Mouse (Mus musculus) MEL (cell line): Measurements from ENCODE around the gene Slc44a5. TPM values are rescaled to one million over a fixed set of nuclear protein-coding genes. Genes with fewer than 3 reads are reported as not detected.

Experiments
- DNase-seq: peaks from one replicate; pipeline ENCODE4 v3.0.0; 2011; ENCODE audit warnings: low read depth, low spot score
- H3K27ac ChIP-seq: 2 replicates; pipeline ENCODE4 v1.5.1; 2012; ENCODE audit warnings: low read depth, mild to moderate bottlenecking, control low read depth, low read length, moderate library complexity; ENCODE audit not compliant: control insufficient read depth
- H3K27me3 ChIP-seq, 2 experiments: fragments of 150-350 bp in 1 of 2; sonication (generic) in 1 of 2; 2 replicates each; pipeline ENCODE4 v1.6.1; 2012; ENCODE audit warnings: low read length in 2 of 2, mild to moderate bottlenecking in 2 of 2, improper control_type of control experiment in 1 of 2, moderate library complexity in 1 of 2; ENCODE audit not compliant: insufficient read depth in 2 of 2, control insufficient read depth in 1 of 2
- H3K36me3 ChIP-seq, 2 experiments: 2 replicates each; pipeline ENCODE4 v1.6.1; 2012 to 2014; ENCODE audit warnings: low read length in 2 of 2, improper control_type of control experiment in 1 of 2, inconsistent platforms in 1 of 2, mild to moderate bottlenecking in 1 of 2; ENCODE audit not compliant: insufficient read depth in 2 of 2, control insufficient read depth in 1 of 2
- H3K4me1 ChIP-seq, 2 experiments: fragments of 150-350 bp in 1 of 2; sonication (generic) in 1 of 2; 2 replicates each; pipeline ENCODE4 v1.6.1; 2012; ENCODE audit warnings: low read length in 2 of 2, improper control_type of control experiment in 1 of 2, mild to moderate bottlenecking in 1 of 2; ENCODE audit not compliant: insufficient read depth in 2 of 2, control insufficient read depth in 1 of 2
- H3K4me3 ChIP-seq, 2 experiments: fragments of 150-350 bp in 1 of 2; sonication (generic) in 1 of 2; 2 replicates each; pipeline ENCODE4 v1.5.1; 2012; ENCODE audit warnings: low read depth in 2 of 2, low read length in 2 of 2, mild to moderate bottlenecking in 2 of 2, moderate library complexity in 2 of 2, control low read depth in 1 of 2, improper control_type of control experiment in 1 of 2; ENCODE audit not compliant: control insufficient read depth in 1 of 2, insufficient read depth in 1 of 2
- H3K79me2 ChIP-seq: 2 replicates; pipeline ENCODE4 v1.6.1; 2012; ENCODE audit warnings: mild to moderate bottlenecking, low read length, moderate library complexity; ENCODE audit not compliant: control insufficient read depth, poor library complexity, insufficient read depth
- H3K9ac ChIP-seq: 2 replicates; pipeline ENCODE4 v1.6.1; 2012; ENCODE audit warnings: low read depth, mild to moderate bottlenecking, control low read depth, low read length, moderate library complexity; ENCODE audit not compliant: control insufficient read depth, poor library complexity, severe bottlenecking
- H3K9me3 ChIP-seq: fragments of 150-350 bp; sonication (generic); replicated peaks from 2 replicates; pipeline ENCODE4 v1.6.1; 2012; ENCODE audit warnings: mild to moderate bottlenecking, low read length, improper control_type of control experiment, moderate library complexity; ENCODE audit not compliant: insufficient read depth
- BHLHE40 ChIP-seq: IDR thresholded peaks from 2 replicates; pipeline ENCODE4 v1.6.1; 2012; ENCODE audit warnings: low read depth, mild to moderate bottlenecking, inconsistent platforms, low read length, improper control_type of control experiment, borderline replicate concordance
- CHD1 ChIP-seq: IDR thresholded peaks from 2 replicates; pipeline ENCODE4 v1.6.1; 2012; ENCODE audit warnings: low read depth, mild to moderate bottlenecking, inconsistent platforms, low read length, improper control_type of control experiment
- CTCF ChIP-seq, 3 experiments: IDR thresholded peaks in 2 of 3; conservative IDR thresholded peaks in 1 of 3; 2 replicates each; pipeline ENCODE4 v1.5.1; 2011 to 2012; ENCODE audit warnings: low read length in 3 of 3, low read depth in 2 of 3, mild to moderate bottlenecking in 2 of 3, improper control_type of control experiment in 1 of 3, inconsistent platforms in 1 of 3, mixed read lengths in 1 of 3, moderate library complexity in 1 of 3; ENCODE audit not compliant: control insufficient read depth in 1 of 3, insufficient read depth in 1 of 3, poor library complexity in 1 of 3, severe bottlenecking in 1 of 3
- E2F4 ChIP-seq: IDR thresholded peaks from 2 replicates; pipeline ENCODE4 v1.6.1; 2011; ENCODE audit warnings: low read depth, low read length, improper control_type of control experiment, borderline replicate concordance
- ELF1 ChIP-seq: IDR thresholded peaks from 2 replicates; pipeline ENCODE4 v1.6.1; 2014; ENCODE audit warnings: low read depth, mild to moderate bottlenecking, inconsistent platforms, low read length, improper control_type of control experiment, moderate library complexity
- EP300 ChIP-seq, 2 experiments: IDR thresholded peaks; 2 replicates each; pipeline ENCODE4 v1.6.1; 2011; ENCODE audit warnings: improper control_type of control experiment in 2 of 2, low read length in 2 of 2, low read depth in 1 of 2, mild to moderate bottlenecking in 1 of 2
- ETS1 ChIP-seq: IDR thresholded peaks from 2 replicates; pipeline ENCODE4 v1.6.1; 2012; ENCODE audit warnings: low read depth, mild to moderate bottlenecking, inconsistent platforms, low read length, improper control_type of control experiment, moderate library complexity
- GABPA ChIP-seq: IDR thresholded peaks from 2 replicates; pipeline ENCODE4 v1.6.1; 2012; ENCODE audit warnings: low read depth, mild to moderate bottlenecking, inconsistent platforms, low read length, improper control_type of control experiment, moderate library complexity
- GATA1 ChIP-seq: IDR thresholded peaks from 2 replicates; pipeline ENCODE4 v1.6.1; 2011; ENCODE audit warnings: low read depth, low read length, improper control_type of control experiment
- HCFC1 ChIP-seq: IDR thresholded peaks from 2 replicates; pipeline ENCODE4 v1.6.1; 2012; ENCODE audit warnings: low read depth, mild to moderate bottlenecking, inconsistent platforms, low read length, improper control_type of control experiment, moderate library complexity
- KAT2A ChIP-seq: conservative IDR thresholded peaks from 2 replicates; pipeline ENCODE4 v1.6.1; 2012; ENCODE audit warnings: low read depth, low read length, improper control_type of control experiment, inconsistent platforms
- MAX ChIP-seq: IDR thresholded peaks from 2 replicates; pipeline ENCODE4 v1.6.1; 2011; ENCODE audit warnings: low read length, improper control_type of control experiment
- MXI1 ChIP-seq: IDR thresholded peaks from 2 replicates; pipeline ENCODE4 v1.6.1; 2011; ENCODE audit warnings: mild to moderate bottlenecking, low read depth, low read length, improper control_type of control experiment
- MYB ChIP-seq: IDR thresholded peaks from 2 replicates; pipeline ENCODE4 v1.6.1; 2011; ENCODE audit warnings: mild to moderate bottlenecking, low read depth, low read length, improper control_type of control experiment
- MYC ChIP-seq: IDR thresholded peaks from 2 replicates; pipeline ENCODE4 v1.6.1; 2011; ENCODE audit warnings: low read depth, mild to moderate bottlenecking, low read length, improper control_type of control experiment, moderate library complexity
- NELFE ChIP-seq: IDR thresholded peaks from 2 replicates; pipeline ENCODE4 v1.6.1; 2011; ENCODE audit warnings: low read depth, low read length, improper control_type of control experiment
- POLR2AphosphoS2 ChIP-seq: IDR thresholded peaks from 2 replicates; pipeline ENCODE4 v1.6.1; 2011; ENCODE audit warnings: low read length, improper control_type of control experiment
- POLR2AphosphoS5 ChIP-seq: IDR thresholded peaks from 2 replicates; pipeline ENCODE4 v1.6.1; 2012; ENCODE audit warnings: low read depth, borderline replicate concordance, mild to moderate bottlenecking, inconsistent platforms, low read length, moderate library complexity, mixed read lengths
- RAD21 ChIP-seq: IDR thresholded peaks from 2 replicates; pipeline ENCODE4 v1.6.1; 2011; ENCODE audit warnings: mild to moderate bottlenecking, low read depth, low read length, improper control_type of control experiment
- SIN3A ChIP-seq: IDR thresholded peaks from 2 replicates; pipeline ENCODE4 v1.6.1; 2012; ENCODE audit warnings: low read length, improper control_type of control experiment, inconsistent platforms
- SMC3 ChIP-seq: IDR thresholded peaks from 2 replicates; pipeline ENCODE4 v1.6.1; 2011; ENCODE audit warnings: low read depth, low read length, improper control_type of control experiment
- TAL1 ChIP-seq: IDR thresholded peaks from 2 replicates; pipeline ENCODE4 v1.6.1; 2012; ENCODE audit warnings: mild to moderate bottlenecking, inconsistent platforms, low read length, moderate library complexity, mixed read lengths
- TBP ChIP-seq: IDR thresholded peaks from 2 replicates; pipeline ENCODE4 v1.8.0; 2011; ENCODE audit warnings: low read depth, low read length, improper control_type of control experiment
- TCF12 ChIP-seq: IDR thresholded peaks from 2 replicates; pipeline ENCODE4 v1.6.1; 2014; ENCODE audit warnings: low read depth, mild to moderate bottlenecking, inconsistent platforms, low read length, improper control_type of control experiment, moderate library complexity
- UBTF ChIP-seq: IDR thresholded peaks from 2 replicates; pipeline ENCODE4 v1.6.1; 2012; ENCODE audit warnings: low read depth, mild to moderate bottlenecking, inconsistent platforms, low read length, improper control_type of control experiment, moderate library complexity, borderline replicate concordance; ENCODE audit not compliant: insufficient read depth
- USF1 ChIP-seq: IDR thresholded peaks from 2 replicates; pipeline ENCODE4 v1.6.1; 2014; ENCODE audit warnings: low read depth, mild to moderate bottlenecking, inconsistent platforms, low read length, improper control_type of control experiment, moderate library complexity
- USF2 ChIP-seq, 2 experiments: IDR thresholded peaks; 2 replicates each; pipeline ENCODE4 v1.6.1; 2011 to 2012; ENCODE audit warnings: improper control_type of control experiment in 2 of 2, low read length in 2 of 2, borderline replicate concordance in 1 of 2, inconsistent platforms in 1 of 2, low read depth in 1 of 2, mild to moderate bottlenecking in 1 of 2; ENCODE audit not compliant: insufficient read depth in 1 of 2
- ZC3H11A ChIP-seq: IDR thresholded peaks from 2 replicates; pipeline ENCODE4 v1.6.1; 2012; ENCODE audit warnings: low read depth, mild to moderate bottlenecking, inconsistent platforms, low read length, improper control_type of control experiment
- ZMIZ1 ChIP-seq: IDR thresholded peaks from 2 replicates; pipeline ENCODE4 v1.6.1; 2012; ENCODE audit warnings: low read depth, mild to moderate bottlenecking, inconsistent platforms, low read length, improper control_type of control experiment, moderate library complexity
- polyA plus RNA-seq, 2 experiments: library from polyadenylated mRNA; stranded (reverse) in 1 of 2; unstranded in 1 of 2; fragments of >175 nt in 1 of 2; fragments of >200 nt in 1 of 2; gene quantifications; 2 replicates each; pipeline versions ENCODE4 v1.2.1 to v1.2.4; 2012; ENCODE audit warnings: low replicate concordance in 2 of 2, low read depth in 1 of 2; ENCODE audit not compliant: insufficient read length in 2 of 2, insufficient read depth in 1 of 2, missing spikeins in 1 of 2
- total RNA-seq: library from RNA; depleted of rRNA; stranded (reverse); fragments of 300-350 nt; gene quantifications from 2 replicates; pipeline ENCODE4 v1.2.3, GENCODE M21; 2012

Gene Slc44a5
- total and polyA plus RNA-seq, 3 experiments, result not detected

DNA sequence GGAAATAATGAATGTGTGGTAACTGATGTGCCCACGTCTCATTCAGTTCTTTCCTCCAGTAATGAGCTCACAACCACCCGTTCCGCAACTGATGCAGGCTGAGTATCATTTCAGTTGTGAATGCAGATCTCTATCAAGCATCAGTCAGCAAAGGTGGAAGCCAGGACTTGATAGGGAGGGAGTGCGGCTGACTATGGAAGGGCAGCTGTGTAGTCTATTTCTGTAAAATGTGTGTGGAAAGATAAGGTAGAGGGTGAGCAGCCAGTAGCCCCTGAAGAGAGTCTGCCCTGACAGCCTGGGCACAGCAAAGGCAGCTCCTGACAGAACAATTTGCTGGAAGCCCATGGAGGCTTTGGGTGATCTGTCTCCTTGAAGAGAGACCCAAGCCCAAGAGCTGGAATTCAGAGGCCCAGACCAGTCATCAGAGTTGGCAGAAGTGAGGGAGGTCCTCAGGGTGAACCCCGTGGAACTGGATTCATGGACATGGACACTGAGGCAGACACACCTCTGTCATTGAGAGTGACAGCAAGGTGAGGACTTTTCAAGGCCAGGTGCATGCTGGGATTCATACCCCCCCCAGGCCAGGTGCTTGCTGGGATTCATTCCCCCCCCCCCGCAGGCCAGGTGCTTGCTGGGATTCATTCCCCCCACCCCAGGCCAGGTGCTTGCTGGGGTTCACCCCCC lies 157.3 kb downstream of the Slc44a5 start:
- Histone ChIP-seq H3K27me3 (no peaks in the 10 kb centered on the region), H3K79me2 (no peaks in the 10 kb centered on the region), H3K4me3 (no peak overlapping the region), H3K36me3 (no peaks in the 10 kb centered on the region), H3K9ac (no peak overlapping the region), H3K27ac (no peak overlapping the region), H3K4me1 (no peaks in the 10 kb centered on the region), H3K9me3 (no peaks in the 10 kb centered on the region)
- no peak for TF ChIP-seq KAT2A
- TF ChIP-seq CTCF (IDR thresholded peaks at IDR 0.05 in 2 of 3, conservative IDR thresholded peaks at IDR 0.05 in 1 of 3; ENCODE audit: control insufficient read depth in 1 of 3, insufficient read depth in 1 of 3, low read depth in 2 of 3, low read length in 3 of 3, poor library complexity in 1 of 3, severe bottlenecking in 1 of 3), result no peak
- no peak for TF ChIP-seq MYC
- TF ChIP-seq TAL1, result no peak
- TF ChIP-seq EP300 (IDR thresholded peaks at IDR 0.05; ENCODE audit: low read depth in 1 of 2, low read length in 2 of 2), result no peak
- TF ChIP-seq RAD21, result no peak
- TF ChIP-seq HCFC1, result no peak
- TF ChIP-seq POLR2AphosphoS5, result no peak
- no peak for TF ChIP-seq CHD1
- no peak for TF ChIP-seq TBP
- TF ChIP-seq USF1, result no peak
- no peak for TF ChIP-seq MAX
- no peak for TF ChIP-seq UBTF
- TF ChIP-seq POLR2AphosphoS2, result no peak
- TF ChIP-seq GABPA, result no peak
- TF ChIP-seq MYB, result no peak
- no peak for TF ChIP-seq SMC3
- TF ChIP-seq GATA1, result no peak
- no peak for DNase-seq

DNA sequence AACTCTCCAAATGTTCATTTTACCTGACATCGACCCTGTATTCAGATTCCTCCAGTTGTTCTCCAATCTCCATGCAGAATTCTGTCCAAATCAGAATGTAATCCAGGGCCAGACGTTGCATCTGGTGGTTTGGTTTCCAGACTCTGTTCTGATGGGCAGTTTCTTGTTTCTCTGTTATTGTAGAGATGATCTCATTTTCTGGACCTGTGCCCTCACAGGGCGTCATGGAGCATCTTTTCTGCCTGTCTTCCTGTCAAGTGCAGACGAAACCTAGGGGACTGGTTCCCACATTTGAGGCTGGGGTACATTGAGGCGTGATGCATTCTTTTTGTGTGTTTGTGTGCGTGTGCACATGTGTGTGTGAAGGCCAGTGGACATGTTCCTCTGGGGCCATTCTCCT lies 160.8 kb downstream of the Slc44a5 start:
- DNase-seq, result no peak
- no peak overlapping the region for H3K27ac ChIP-seq
- no peaks in the 10 kb centered on the region for H3K27me3 ChIP-seq
- TF ChIP-seq ZMIZ1, result no peak
- TF ChIP-seq E2F4, result no peak
- no peak for TF ChIP-seq SMC3
- TF ChIP-seq USF2 (IDR thresholded peaks at IDR 0.05; ENCODE audit: borderline replicate concordance in 1 of 2, insufficient read depth in 1 of 2, low read depth in 1 of 2, low read length in 2 of 2), result no peak
- TF ChIP-seq HCFC1, result no peak
- no peak for TF ChIP-seq TAL1
- no peak for TF ChIP-seq ZC3H11A
- no peak for TF ChIP-seq BHLHE40
- no peak for TF ChIP-seq MAX
- TF ChIP-seq POLR2AphosphoS5, result no peak
- no peak for TF ChIP-seq NELFE
- no peak for TF ChIP-seq ETS1
- TF ChIP-seq SIN3A, result no peak
- no peak for TF ChIP-seq MXI1
- TF ChIP-seq TCF12, result no peak
- TF ChIP-seq KAT2A, result no peak
- TF ChIP-seq GATA1, result no peak
- TF ChIP-seq MYB, result no peak
- no peak for TF ChIP-seq ELF1
- no peak overlapping the region for H3K4me3 ChIP-seq
- H3K4me1 ChIP-seq, result no peaks in the 10 kb centered on the region
- no peaks in the 10 kb centered on the region for H3K36me3 ChIP-seq
- no peak overlapping the region for H3K9ac ChIP-seq
- H3K9me3 ChIP-seq, result no peaks in the 10 kb centered on the region
- no peaks in the 10 kb centered on the region for H3K79me2 ChIP-seq
